Comparison of ENCODE assay signal across 22 mouse cellular contexts in genomic region chr13:113341161-113341560, GRCm38 (mm10). TPM values are rescaled to one million over a fixed set of nuclear protein-coding genes. Genes with fewer than 3 reads are reported as not detected.
A peak's percentile ranks its signal among the peaks of the same experiment; 100 is the strongest.
DNase-seq lines count a peak whose midpoint lies in the region; ATAC-seq and TF ChIP-seq lines count a peak whose summit lies in the region.
"Had no signal": no experiment of that assay in that cellular context is flagged by ENCODE, and none has a peak within 500 bp of the region (broad histone marks: within the 10 kb centered on the region; RNA-seq: fewer than 3 reads in every experiment).

No protein-coding gene starts in this region.

- no peaks in the 10 kb centered on the region for H3K4me1 ChIP-seq in forebrain, embryonic 13.5 days

- DNase-seq in 3134 (ENCODE audit: extremely low read depth, insufficient read length, low spot score) = peak; percentile 49
- DNase-seq in Patski (ENCODE audit: low read depth, low spot score) = peak; percentile 72
- DNase-seq in right cerebral cortex, adult 18-20 months = no peak
- DNase-seq: adrenal gland, adult 2 months; adrenal gland, postnatal 10 days; adrenal gland, postnatal 25 days; B cell, adult 2 months; cerebellum, adult 11 months; cerebellum, adult 18-20 months; cerebellum, adult 8-10 months; cerebellum, adult 9-11 months; cerebellum, postnatal 14 days; cerebellum, postnatal 36 days; embryo, embryonic 11 days had no signal

- no peak for TF ChIP-seq POLR2A in myocyte (IDR thresholded peaks at IDR 0.05; ENCODE audit: insufficient read length, low read depth)

- H3ac ChIP-seq in C2C12 (ENCODE audit: control insufficient read depth, insufficient read length, low read depth) (no peak overlapping the region), myocyte (ENCODE audit: control insufficient read depth, insufficient read length) (no peak overlapping the region)

- H3K9ac ChIP-seq in forebrain, embryonic 13.5 days = no peak overlapping the region
- H3K9ac ChIP-seq: embryonic facial prominence, embryonic 13.5 days; embryonic facial prominence, embryonic 15.5 days had no signal

- no peaks in the 10 kb centered on the region for H3K9me3 ChIP-seq in forebrain, embryonic 13.5 days (replicated peaks)
- H3K9me3 ChIP-seq: embryonic facial prominence, embryonic 13.5 days; embryonic facial prominence, embryonic 15.5 days had no signal

- CTCF ChIA-PET in Patski (lab: Charles Lee) = no interaction called here

- H3K4me3 ChIP-seq in C2C12 (ENCODE audit: insufficient read depth, poor library complexity, severe bottlenecking) = no peak overlapping the region
- H3K4me3 ChIP-seq in myocyte = no peak overlapping the region
- no peak overlapping the region for H3K4me3 ChIP-seq in forebrain, embryonic 13.5 days
- H3K4me3 ChIP-seq: embryonic facial prominence, embryonic 13.5 days; embryonic facial prominence, embryonic 15.5 days had no signal

- H3K79me3 ChIP-seq in C2C12 (ENCODE audit: low read depth) = no peaks in the 10 kb centered on the region

- H3K27me3 ChIP-seq in C2C12 (ENCODE audit: control insufficient read depth, insufficient read depth, insufficient read length) (no peaks in the 10 kb centered on the region), Patski (no peaks in the 10 kb centered on the region), myocyte (ENCODE audit: control insufficient read depth, insufficient read depth, insufficient read length) (no peaks in the 10 kb centered on the region)
- no peaks in the 10 kb centered on the region for H3K27me3 ChIP-seq in forebrain, embryonic 13.5 days
- H3K27me3 ChIP-seq: embryonic facial prominence, embryonic 13.5 days; embryonic facial prominence, embryonic 15.5 days had no signal

- POLR2A ChIA-PET in Patski (lab: Charles Lee) = interaction anchor here (1.0 kb wide), 1 partner anchor 272 kb away, joined by 3 read pairs; no protein-coding TSS in a partner anchor

- H3K36me3 ChIP-seq in C2C12 (ENCODE audit: control insufficient read depth, insufficient read depth) = no peaks in the 10 kb centered on the region
- no peaks in the 10 kb centered on the region for H3K36me3 ChIP-seq in myocyte (ENCODE audit: control insufficient read depth, insufficient read depth)
- no peaks in the 10 kb centered on the region for H3K36me3 ChIP-seq in forebrain, embryonic 13.5 days (ENCODE audit: poor library complexity, severe bottlenecking)
- H3K36me3 ChIP-seq: embryonic facial prominence, embryonic 13.5 days; embryonic facial prominence, embryonic 15.5 days had no signal

- H3K27ac ChIP-seq in forebrain, embryonic 13.5 days = no peak overlapping the region
- H3K27ac ChIP-seq: embryonic facial prominence, embryonic 13.5 days; embryonic facial prominence, embryonic 15.5 days had no signal

- in situ Hi-C loops in Patski (cut with MboI; ENCODE audit: low pct_unique_long_range_greater_than_20kb) = loop anchor here (5.0 kb wide), 1 partner anchor 121 kb away; no protein-coding TSS in a partner anchor

- H3K79me2 ChIP-seq in C2C12 (ENCODE audit: control insufficient read depth, insufficient read depth) (no peaks in the 10 kb centered on the region), myocyte (ENCODE audit: control insufficient read depth, insufficient read depth) (no peaks in the 10 kb centered on the region)

- H3K4me2 ChIP-seq in myocyte (ENCODE audit: low read depth) = peak overlapping the region; percentile 36
- no peak overlapping the region for H3K4me2 ChIP-seq in forebrain, embryonic 13.5 days
- H3K4me2 ChIP-seq: embryonic facial prominence, embryonic 13.5 days; embryonic facial prominence, embryonic 15.5 days had no signal

- no peak for TF ChIP-seq CTCF in C2C12 (IDR thresholded peaks at IDR 0.05; ENCODE audit: control insufficient read depth, insufficient read depth, insufficient read length)
- TF ChIP-seq CTCF in Patski (IDR thresholded peaks at IDR 0.05) = no peak

- ATAC-seq in Patski = peak; percentile 75
- ATAC-seq in forebrain, embryonic 13.5 days = no peak
- ATAC-seq in frontal cortex, adult (ENCODE audit: low TSS enrichment) = no peak
- ATAC-seq: forebrain, embryonic 14.5 days; forebrain, embryonic 16.5 days had no signal

TF ChIP-seq in C2C12, 6 proteins besides CTCF, POLR2A, EP300 and RAD21:
- TF ChIP-seq MAX (IDR thresholded peaks at IDR 0.05) (peak; percentile 50), MYOD1 (IDR thresholded peaks at IDR 0.05; ENCODE audit: control insufficient read depth, insufficient read length, low read depth) (no peak)

TF ChIP-seq in myocyte, 11 proteins besides CTCF, POLR2A, EP300 and RAD21:
- TF ChIP-seq MYOD1 (IDR thresholded peaks at IDR 0.05; ENCODE audit: control insufficient read depth in 1 of 3, insufficient read length in 2 of 3, low read depth in 2 of 3) = no peak
- TF ChIP-seq USF1 (IDR thresholded peaks at IDR 0.05; ENCODE audit: low read depth) = no peak
- TF ChIP-seq MYOG (IDR thresholded peaks at IDR 0.05; ENCODE audit: control insufficient read depth in 1 of 3, insufficient read depth in 1 of 3, insufficient read length in 2 of 3, low read depth in 2 of 3) = no peak
- TF ChIP-seq MAX (IDR thresholded peaks at IDR 0.05; ENCODE audit: low read depth) = no peak
- no peak for TF ChIP-seq TCF3 (IDR thresholded peaks at IDR 0.05; ENCODE audit: insufficient read length, low read depth)
- no peak for TF ChIP-seq CEBPB (IDR thresholded peaks at IDR 0.05; ENCODE audit: insufficient read depth, poor library complexity, severe bottlenecking)
- no peak for TF ChIP-seq SRF (IDR thresholded peaks at IDR 0.05; ENCODE audit: control insufficient read depth, insufficient read length, low read depth)
- no peak for TF ChIP-seq TCF12 (IDR thresholded peaks at IDR 0.05; ENCODE audit: insufficient read depth, poor library complexity, severe bottlenecking)
- no peak for TF ChIP-seq E2F4 (IDR thresholded peaks at IDR 0.05; ENCODE audit: insufficient read depth)
- TF ChIP-seq POLR2AphosphoS2 (IDR thresholded peaks at IDR 0.05; ENCODE audit: insufficient read length, low read depth) = no peak
- no peak for TF ChIP-seq REST (IDR thresholded peaks at IDR 0.05; ENCODE audit: insufficient read depth, insufficient read length)
TF ChIP-seq in myocyte: peak in this region for 0.

RNA-seq across cellular contexts. Expression of gene BC067074, which starts 48.2 kb away (rescaled TPM):
- polyA plus RNA-seq in C2C12 (2012; fragmentation: generic; extraction: Trizol) = 0.34 TPM
- 0.08 TPM for polyA plus RNA-seq in Patski (2021)
- polyA plus RNA-seq in myocyte (2012; fragmentation: generic; extraction: Trizol) = 1.7 TPM
- 0.75 and 0.89 TPM in 2 replicates for polyA plus RNA-seq in forebrain, embryonic 13.5 days (2015; fragmentation: Nextera tagmentation; extraction: Ambion mirVana)
